Mouse (Mus musculus) Patski (cell line): Measurements from ENCODE around the gene Abcf2. TPM values are rescaled to one million over a fixed set of nuclear protein-coding genes. Genes with fewer than 3 reads are reported as not detected.

ENCODE experiments used
- ATAC-seq: fragments of 100-300 bp; one replicate; pipeline ENCODE4 v1.8.0; 2021
- CTCF ChIA-PET: fragments of 350-600 bp; sonication (Branson Sonifier 250); formaldehyde crosslinking; loops from one replicate; lab custom pipeline; 2022; ENCODE audit warnings: inconsistent platforms; lab: Charles Lee
- POLR2A ChIA-PET: fragments of 350-600 bp; sonication (Branson Sonifier 250); formaldehyde crosslinking; loops from one replicate; lab custom pipeline; 2022; ENCODE audit warnings: antibody characterized with exemption, inconsistent platforms; lab: Charles Lee
- DNase-seq: peaks from one replicate; pipeline ENCODE4 v3.0.0-alpha.2; 2011; ENCODE audit warnings: low read depth, low spot score
- H3K27me3 ChIP-seq: fragments of 371-371 bp; one replicate; pipeline ENCODE4 v1.5.1; 2021
- CTCF ChIP-seq: fragments of 100-300 bp; IDR thresholded peaks from one replicate; pipeline ENCODE4 v1.5.1; 2021
- in situ Hi-C: fragments of 300-500 bp; cut with MboI; formaldehyde crosslinking; loops from 3 replicates; pipeline ENCODE4 v1.11.1; 2018; ENCODE audit warnings: low pct_unique_long_range_greater_than_20kb, mixed read lengths
- polyA plus RNA-seq: library from polyadenylated mRNA; unstranded; gene quantifications from one replicate; pipeline ENCODE4 v1.2.3, GENCODE M21; 2021

Abcf2 gene
- polyA plus RNA-seq, 1 experiment from 2014 or later: 110 TPM

GRCm38 (mm10) chr5:24553621-24554244, 23.5 kb downstream of the Abcf2 start:
- ATAC-seq (no peak), DNase-seq (no peak)
- no peak for TF ChIP-seq CTCF
- ChIA-PET POLR2A (no interaction called here), CTCF (no interaction called here)
- in situ Hi-C loops: no loop called here
- H3K27me3 ChIP-seq: peaks cover 6% of the 10 kb centered on the region

- in situ Hi-C loops: no loop called here
- POLR2A ChIA-PET: no interaction called here
- ATAC-seq (no peak), DNase-seq (no peak)
- CTCF ChIA-PET: interaction anchor here (1.0 kb wide), 1 partner anchor 46 kb away, joined by 4 read pairs; no protein-coding TSS in a partner anchor
- H3K27me3 ChIP-seq: peaks cover 6% of the 10 kb centered on the region
- no peak for TF ChIP-seq CTCF
Observed at GRCm38 (mm10) chr5:24551317-24551688, 26.0 kb downstream of the Abcf2 start.

- in situ Hi-C loops: no loop called here
- no peak for DNase-seq
- no peak for TF ChIP-seq CTCF
- POLR2A ChIA-PET: no interaction called here
- ATAC-seq: no peak
- peaks cover 6% of the 10 kb centered on the region for H3K27me3 ChIP-seq
- CTCF ChIA-PET: interaction anchor here (0.8 to 1.0 kb wide), 2 partner anchors 11 to 46 kb away, joined by 3 to 4 read pairs; no protein-coding TSS in a partner anchor
Observed at GRCm38 (mm10) chr5:24550598-24551316, 26.5 kb downstream of the Abcf2 start.

GRCm38 (mm10) chr5:24542643-24543042, 34.6 kb downstream of the Abcf2 start:
- POLR2A ChIA-PET: no interaction called here
- H3K27me3 ChIP-seq: peaks cover 3% of the 10 kb centered on the region
- no peak for DNase-seq
- no peak for TF ChIP-seq CTCF
- in situ Hi-C loops: no loop called here
- no peak for ATAC-seq
- CTCF ChIA-PET: interaction anchor here (1.9 kb wide), 1 partner anchor 18 kb away, joined by 4 read pairs; no protein-coding TSS in a partner anchor

- DNase-seq (no peak), ATAC-seq (no peak)
- in situ Hi-C loops: no loop called here
- POLR2A ChIA-PET: interaction anchor here (1.3 kb wide), 1 partner anchor 36 kb away, joined by 3 read pairs; the partner anchor contains the start of gene Abcf2
- peaks cover 3% of the 10 kb centered on the region for H3K27me3 ChIP-seq
- TF ChIP-seq CTCF: no peak
- CTCF ChIA-PET: interaction anchor here (1.0 to 2.1 kb wide), 3 partner anchors 11 to 31 kb away, joined by 4 to 10 read pairs (median 6); no protein-coding TSS in a partner anchor
Observed at GRCm38 (mm10) chr5:24541144-24541569, 36.1 kb downstream of the Abcf2 start.

GRCm38 (mm10) chr5:24540387-24541143, 36.7 kb downstream of the Abcf2 start, which contains the start of gene Asb10:
Asb10 (minus strand) TSS chr5:24540978.
- CTCF ChIA-PET: interaction anchor here (1.0 to 2.1 kb wide), 4 partner anchors 10 to 30 kb away, joined by 4 to 10 read pairs (median 6); no protein-coding TSS in a partner anchor
- no peak for ATAC-seq
- no peak for DNase-seq
- H3K27me3 ChIP-seq: peaks cover 3% of the 10 kb centered on the region
- in situ Hi-C loops: no loop called here
- TF ChIP-seq CTCF: no peak
- POLR2A ChIA-PET: interaction anchor here (1.3 kb wide), 1 partner anchor 37 kb away, joined by 3 read pairs; the partner anchor contains the start of gene Abcf2

- DNase-seq (no peak), ATAC-seq (no peak)
- in situ Hi-C loops: no loop called here
- ChIA-PET CTCF (interaction anchor here (2.1 kb wide), 2 partner anchors 9 to 29 kb away, joined by 5 to 10 read pairs; no protein-coding TSS in a partner anchor), POLR2A (interaction anchor here (1.3 kb wide), 1 partner anchor 38 kb away, joined by 3 read pairs; the partner anchor contains the start of gene Abcf2)
- H3K27me3 ChIP-seq: peaks cover 3% of the 10 kb centered on the region
- no peak for TF ChIP-seq CTCF
Observed at GRCm38 (mm10) chr5:24539571-24540296, 37.5 kb downstream of the Abcf2 start.

- CTCF ChIA-PET: no interaction called here
- POLR2A ChIA-PET: interaction anchor here (1.1 kb wide), 1 partner anchor 36 kb away, joined by 3 read pairs; no protein-coding TSS in a partner anchor
- no peak for DNase-seq
- no peak for TF ChIP-seq CTCF
- no peak for ATAC-seq
- H3K27me3 ChIP-seq: no peaks in the 10 kb centered on the region
- in situ Hi-C loops: no loop called here
Observed at GRCm38 (mm10) chr5:24537618-24538017, 39.6 kb downstream of the Abcf2 start.

- DNase-seq: no peak
- in situ Hi-C loops: no loop called here
- CTCF ChIA-PET: no interaction called here
- peaks cover 5% of the 10 kb centered on the region for H3K27me3 ChIP-seq
- TF ChIP-seq CTCF: no peak
- POLR2A ChIA-PET: no interaction called here
- no peak for ATAC-seq
Observed at GRCm38 (mm10) chr5:24536511-24536910, 40.8 kb downstream of the Abcf2 start.
